Mouse (Mus musculus): ENCODE results near the gene Dusp14. TPM values are rescaled to one million over a fixed set of nuclear protein-coding genes. Genes with fewer than 3 reads are reported as not detected.

Gene Dusp14
- total and polyA plus RNA-seq, 2 experiments from 2014 or later, result 1.4 to 8.2 TPM

DNA sequence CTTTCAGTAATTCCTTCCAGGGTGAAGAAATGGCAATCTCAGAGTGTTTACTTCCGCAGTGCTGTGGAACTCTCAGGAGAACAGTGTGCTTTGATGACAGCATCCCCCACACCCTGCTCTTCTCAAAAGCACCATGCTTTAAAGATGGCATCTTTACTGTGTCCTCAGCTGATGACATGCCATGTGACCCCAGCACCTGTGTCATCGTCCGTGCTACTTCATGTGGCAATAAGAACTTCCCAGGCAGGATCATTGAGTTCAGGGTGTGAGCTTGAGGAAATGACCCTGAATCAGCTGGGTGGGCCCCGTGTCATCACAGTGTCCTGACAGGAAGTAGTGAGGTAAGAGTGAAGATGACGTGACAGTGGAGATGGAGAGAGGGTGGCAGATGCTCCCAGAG is 36.5 kb downstream of the Dusp14 start:
- Histone ChIP-seq H3K27me3 (ENCODE audit: control insufficient read depth, insufficient read depth, low read length) (peaks cover 50% of the 10 kb centered on the region), H3K9me3 (replicated peaks; ENCODE audit: control insufficient read depth, low read length) (no peaks in the 10 kb centered on the region), H3K9ac (replicated peaks; ENCODE audit: low read depth, low read length) (no peak overlapping the region), H3K27ac (ENCODE audit: low read depth) (no peak overlapping the region), H3K4me3 (ENCODE audit: low read depth, low read length) (no peak overlapping the region), H3K4me2 (ENCODE audit: low read depth, low read length) (no peak overlapping the region), H3K36me3 (replicated peaks; ENCODE audit: control insufficient read depth, insufficient read depth, low read length) (peaks cover 5% of the 10 kb centered on the region; the same call in 1 of the 2 replicates), H3K4me1 (ENCODE audit: control insufficient read depth, insufficient read depth) (peaks cover 15% of the 10 kb centered on the region)
- TF ChIP-seq EP300 (IDR thresholded peaks at IDR 0.05; ENCODE audit: low read depth), result no peak
- no peak for TF ChIP-seq CTCF (IDR thresholded peaks at IDR 0.05; ENCODE audit: low read depth)
- DNase-seq (ENCODE audit: low spot score) (no peak), ATAC-seq (ENCODE audit: insufficient read depth, low read depth) (no peak)
- 85% methylated on average over 5 of the region's 5 CpGs for WGBS

DNA sequence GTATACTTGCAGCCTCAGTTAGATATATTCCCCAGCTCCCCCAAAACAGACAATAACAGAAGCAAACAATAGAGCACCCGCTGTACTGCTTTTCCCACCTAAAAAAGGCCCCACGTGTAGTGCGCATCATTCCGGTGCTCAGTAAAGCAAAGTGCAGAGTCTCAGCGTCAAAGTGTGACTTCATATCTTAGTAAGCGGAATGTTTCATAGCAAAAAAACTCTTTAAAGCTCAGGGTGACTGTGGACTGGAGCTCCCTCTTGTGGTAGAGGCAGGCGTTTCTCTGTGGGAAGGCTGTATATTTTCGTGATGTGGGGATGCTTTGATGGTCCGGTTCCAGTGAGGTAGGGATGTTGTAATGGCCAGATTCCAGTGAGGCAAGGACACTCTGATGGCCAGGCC is 37.1 kb downstream of the Dusp14 start:
- no peak overlapping the region for H3K4me3 ChIP-seq (ENCODE audit: low read depth, low read length)
- H3K27ac ChIP-seq (ENCODE audit: low read depth), result no peak overlapping the region
- no peak overlapping the region for H3K4me2 ChIP-seq (ENCODE audit: low read depth, low read length)
- peaks cover 50% of the 10 kb centered on the region for H3K27me3 ChIP-seq (ENCODE audit: control insufficient read depth, insufficient read depth, low read length)
- H3K4me1 ChIP-seq (ENCODE audit: control insufficient read depth, insufficient read depth), result peaks cover 20% of the 10 kb centered on the region
- DNase-seq (ENCODE audit: low spot score) (peak; percentile 30), ATAC-seq (ENCODE audit: insufficient read depth, low read depth) (no peak)
- WGBS, result 60% methylated on average over 9 of the region's 9 CpGs
- H3K36me3 ChIP-seq (replicated peaks; ENCODE audit: control insufficient read depth, insufficient read depth, low read length), result peaks cover 8% of the 10 kb centered on the region
- peak; percentile 71 for TF ChIP-seq CTCF (IDR thresholded peaks at IDR 0.05; ENCODE audit: low read depth)
- no peak for TF ChIP-seq EP300 (IDR thresholded peaks at IDR 0.05; ENCODE audit: low read depth)
- H3K9me3 ChIP-seq (replicated peaks; ENCODE audit: control insufficient read depth, low read length), result no peaks in the 10 kb centered on the region
- no peak overlapping the region for H3K9ac ChIP-seq (replicated peaks; ENCODE audit: low read depth, low read length)

DNA sequence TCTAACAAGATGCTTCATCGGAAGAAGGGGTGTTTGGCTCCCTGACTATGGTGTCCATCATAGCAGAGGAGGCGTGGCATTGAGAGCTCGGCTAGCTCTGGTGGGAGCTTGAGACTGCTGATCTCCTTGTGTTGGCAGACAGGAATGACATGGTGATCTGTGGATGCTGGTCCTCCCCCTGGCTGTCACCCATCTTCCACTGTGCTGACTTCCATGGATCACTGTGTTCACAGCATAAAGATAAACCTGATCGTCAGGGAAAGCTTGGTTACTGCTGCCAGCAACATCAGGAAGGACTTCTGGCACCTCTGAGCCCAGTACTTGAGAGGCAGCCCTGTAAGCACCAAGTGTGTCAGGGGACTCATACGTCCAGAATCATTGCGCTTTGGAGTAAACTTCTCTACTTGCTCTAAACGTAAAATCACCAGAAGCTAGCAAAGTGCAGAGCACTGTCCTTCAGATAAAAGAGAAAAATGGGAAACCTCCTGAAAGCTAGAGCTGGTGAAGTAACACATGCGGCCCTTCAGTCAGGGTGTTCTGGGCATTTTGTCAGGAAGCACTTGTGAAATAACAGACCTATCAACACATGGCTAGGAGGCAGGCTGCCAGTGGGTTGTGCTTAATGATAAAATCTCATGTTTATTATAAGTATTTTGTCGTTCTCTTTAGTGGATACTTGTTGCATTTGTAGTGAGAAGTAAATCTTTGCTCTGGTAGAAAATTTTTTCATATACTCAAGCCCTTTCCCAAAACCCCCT is 40.6 kb downstream of the Dusp14 start:
- peak; percentile 29 for TF ChIP-seq CTCF (IDR thresholded peaks at IDR 0.05; ENCODE audit: low read depth)
- no peak for TF ChIP-seq EP300 (IDR thresholded peaks at IDR 0.05; ENCODE audit: low read depth)
- WGBS, result 15% methylated on average over 9 of the region's 9 CpGs
- H3K9me3 ChIP-seq (replicated peaks; ENCODE audit: control insufficient read depth, low read length), result no peaks in the 10 kb centered on the region
- peaks cover 41% of the 10 kb centered on the region for H3K36me3 ChIP-seq (replicated peaks; ENCODE audit: control insufficient read depth, insufficient read depth, low read length)
- H3K27ac ChIP-seq (ENCODE audit: low read depth), result peak overlapping the region; percentile 16; the same call in 1 of the 2 replicates
- DNase-seq (ENCODE audit: low spot score) (peak; percentile 88), ATAC-seq (ENCODE audit: insufficient read depth, low read depth) (peak; percentile 90)
- no peak overlapping the region for H3K4me3 ChIP-seq (ENCODE audit: low read depth, low read length)
- peaks cover 58% of the 10 kb centered on the region for H3K27me3 ChIP-seq (ENCODE audit: control insufficient read depth, insufficient read depth, low read length)
- peak overlapping the region; percentile 40 for H3K4me2 ChIP-seq (ENCODE audit: low read depth, low read length)
- no peak overlapping the region for H3K9ac ChIP-seq (replicated peaks; ENCODE audit: low read depth, low read length)
- peaks cover 20% of the 10 kb centered on the region for H3K4me1 ChIP-seq (ENCODE audit: control insufficient read depth, insufficient read depth)

DNA sequence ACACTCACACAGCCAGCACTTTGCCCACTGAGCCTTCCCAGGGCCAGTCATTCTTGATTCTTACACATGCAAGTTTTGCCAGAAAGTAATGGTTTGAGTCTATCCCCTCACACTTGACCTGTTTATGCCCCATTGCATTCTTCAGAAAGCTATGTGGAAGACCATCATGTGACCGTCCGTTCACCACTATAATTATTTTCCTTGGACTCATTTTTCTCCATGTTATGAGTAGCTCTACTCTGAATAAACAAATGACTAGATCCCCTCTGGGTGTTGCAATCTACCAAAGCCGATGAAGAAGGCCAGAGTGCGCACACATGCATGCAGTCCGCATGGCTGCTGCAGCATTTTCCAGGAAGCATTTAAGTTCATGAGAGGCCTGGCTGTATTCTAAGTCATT is 41.8 kb downstream of the Dusp14 start:
- Histone ChIP-seq H3K4me2 (ENCODE audit: low read depth, low read length) (no peak overlapping the region), H3K27me3 (ENCODE audit: control insufficient read depth, insufficient read depth, low read length) (peaks cover 53% of the 10 kb centered on the region), H3K27ac (ENCODE audit: low read depth) (no peak overlapping the region), H3K9me3 (replicated peaks; ENCODE audit: control insufficient read depth, low read length) (no peaks in the 10 kb centered on the region), H3K4me1 (ENCODE audit: control insufficient read depth, insufficient read depth) (peaks cover 20% of the 10 kb centered on the region), H3K4me3 (ENCODE audit: low read depth, low read length) (no peak overlapping the region), H3K9ac (replicated peaks; ENCODE audit: low read depth, low read length) (no peak overlapping the region), H3K36me3 (replicated peaks; ENCODE audit: control insufficient read depth, insufficient read depth, low read length) (peaks cover 44% of the 10 kb centered on the region)
- TF ChIP-seq CTCF (IDR thresholded peaks at IDR 0.05; ENCODE audit: low read depth) (no peak), EP300 (IDR thresholded peaks at IDR 0.05; ENCODE audit: low read depth) (no peak)
- no peak for ATAC-seq (ENCODE audit: insufficient read depth, low read depth)
- WGBS, result 90% methylated on average over 5 of the region's 5 CpGs
- DNase-seq (ENCODE audit: low spot score), result no peak

DNA sequence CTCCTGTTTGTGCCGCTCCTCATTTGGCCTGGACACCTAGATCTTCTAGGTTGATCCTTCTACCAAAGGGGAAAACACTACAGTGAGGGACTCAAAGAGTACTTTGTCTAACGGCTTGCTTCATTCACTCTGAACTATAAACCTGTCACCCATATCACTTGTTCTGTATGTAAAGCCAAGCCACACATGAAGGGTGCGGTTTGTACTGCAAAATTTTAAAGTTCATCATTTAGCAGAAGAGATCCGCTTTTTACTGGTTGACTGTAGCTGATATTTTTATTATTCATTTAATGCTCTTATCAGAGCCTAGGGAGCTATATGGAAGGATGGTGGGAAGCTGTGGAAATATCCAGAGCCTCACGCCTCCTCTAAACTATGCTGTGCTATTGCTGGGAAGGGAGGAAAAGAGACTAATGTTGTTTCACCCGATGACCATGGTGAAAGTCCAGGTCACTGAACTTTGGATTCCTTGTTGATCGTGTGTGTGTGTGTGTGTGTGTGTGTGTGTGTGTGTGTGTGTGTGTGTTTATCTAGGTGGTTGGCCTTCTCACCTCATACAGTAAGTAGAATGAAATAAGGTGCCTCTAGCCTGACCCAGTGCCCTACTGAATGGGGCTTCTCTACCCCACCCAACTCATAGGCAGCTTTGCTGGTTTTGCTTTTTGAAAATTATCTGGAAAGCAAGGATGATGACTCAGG is 52.1 kb downstream of the Dusp14 start:
- H3K4me3 ChIP-seq (ENCODE audit: low read depth, low read length), result no peak overlapping the region
- H3K27ac ChIP-seq (ENCODE audit: low read depth), result no peak overlapping the region
- WGBS, result 83% methylated on average over 7 of the region's 7 CpGs
- TF ChIP-seq CTCF (IDR thresholded peaks at IDR 0.05; ENCODE audit: low read depth) (no peak), EP300 (IDR thresholded peaks at IDR 0.05; ENCODE audit: low read depth) (no peak)
- no peak for ATAC-seq (ENCODE audit: insufficient read depth, low read depth)
- H3K4me2 ChIP-seq (ENCODE audit: low read depth, low read length), result no peak overlapping the region
- H3K9me3 ChIP-seq (replicated peaks; ENCODE audit: control insufficient read depth, low read length), result no peaks in the 10 kb centered on the region
- no peaks in the 10 kb centered on the region for H3K27me3 ChIP-seq (ENCODE audit: control insufficient read depth, insufficient read depth, low read length)
- H3K36me3 ChIP-seq (replicated peaks; ENCODE audit: control insufficient read depth, insufficient read depth, low read length), result peaks cover 22% of the 10 kb centered on the region
- no peak for DNase-seq (ENCODE audit: low spot score)
- no peaks in the 10 kb centered on the region for H3K4me1 ChIP-seq (ENCODE audit: control insufficient read depth, insufficient read depth)
- H3K9ac ChIP-seq (replicated peaks; ENCODE audit: low read depth, low read length), result no peak overlapping the region
